In genomic region chr13:97249051-97249461, GRCm38 (mm10) we compare ENCODE assay signal across 8 mouse cellular contexts. TPM values are rescaled to one million over a fixed set of nuclear protein-coding genes. Genes with fewer than 3 reads are reported as not detected.
A peak's percentile ranks its signal among the peaks of the same experiment; 100 is the strongest.
DNase-seq lines count a peak whose midpoint lies in the region; ATAC-seq and TF ChIP-seq lines count a peak whose summit lies in the region.
"Had no signal": no experiment of that assay in that cellular context is flagged by ENCODE, and none has a peak within 500 bp of the region (broad histone marks: within the 10 kb centered on the region; RNA-seq: fewer than 3 reads in every experiment).

No protein-coding gene starts in this region.

- H3K27me3 ChIP-seq in C2C12 (ENCODE audit: control insufficient read depth, insufficient read depth, insufficient read length), result no peaks in the 10 kb centered on the region
- H3K27me3 ChIP-seq in forebrain, embryonic 15.5 days, result no peaks in the 10 kb centered on the region

- peaks cover 65% of the 10 kb centered on the region for H3K79me3 ChIP-seq in C2C12 (ENCODE audit: low read depth)

- H3K9me3 ChIP-seq in forebrain, embryonic 15.5 days, result no peaks in the 10 kb centered on the region
- H3K9me3 ChIP-seq: megakaryocyte, embryonic 14.5 days had no signal

- peak overlapping the region; percentile 1; the same call in 1 of the 2 replicates for H3K9ac ChIP-seq in forebrain, embryonic 15.5 days (replicated peaks)

- DNase-seq in 3T3-L1 (ENCODE audit: low read depth, low spot score), result peak; percentile 61
- DNase-seq in adrenal gland, postnatal 25 days, result no peak
- no peak for DNase-seq in thymus, postnatal 4 days
- no peak for DNase-seq in cerebellum, adult 9-11 months

- peak overlapping the region; percentile 83 for H3K4me2 ChIP-seq in forebrain, embryonic 15.5 days (replicated peaks)

- peak overlapping the region; percentile 13 for H3ac ChIP-seq in C2C12 (ENCODE audit: control insufficient read depth, insufficient read length, low read depth)

- peaks cover 85% of the 10 kb centered on the region for H3K36me3 ChIP-seq in C2C12 (ENCODE audit: control insufficient read depth, insufficient read depth)
- peaks cover 40% of the 10 kb centered on the region for H3K36me3 ChIP-seq in forebrain, embryonic 15.5 days

- TF ChIP-seq CTCF in C2C12 (IDR thresholded peaks at IDR 0.05; ENCODE audit: control insufficient read depth, insufficient read depth, insufficient read length), result no peak

- no peak for ATAC-seq in forebrain, embryonic 15.5 days (replicated peaks)
- 0 out of 2 replicates have a peak, but pooled peaks have one; percentile 24 for ATAC-seq in megakaryocyte, adult 5-6 weeks (ENCODE audit: poor library complexity, severe bottlenecking)

- H3K4me3 ChIP-seq in C2C12 (ENCODE audit: insufficient read depth, poor library complexity, severe bottlenecking), result no peak overlapping the region
- peak overlapping the region; percentile 16 for H3K4me3 ChIP-seq in forebrain, embryonic 15.5 days
- H3K4me3 ChIP-seq: megakaryocyte, embryonic 14.5 days had no signal

- H3K27ac ChIP-seq in forebrain, embryonic 15.5 days (replicated peaks), result peak overlapping the region; percentile 92

- WGBS in forebrain, embryonic 15.5 days, result 6% methylated on average over 5 of the region's 5 CpGs

- H3K79me2 ChIP-seq in C2C12 (ENCODE audit: control insufficient read depth, insufficient read depth), result peaks cover 77% of the 10 kb centered on the region

- H3K4me1 ChIP-seq in forebrain, embryonic 15.5 days, result peaks cover 98% of the 10 kb centered on the region

TF ChIP-seq in C2C12, 6 proteins besides CTCF, POLR2A, EP300 and RAD21:
- TF ChIP-seq CEBPB (IDR thresholded peaks at IDR 0.05; ENCODE audit: low read depth) (no peak), MAX (IDR thresholded peaks at IDR 0.05) (no peak), MYOG (IDR thresholded peaks at IDR 0.05; ENCODE audit: control insufficient read depth, extremely low read depth, insufficient read length) (no peak), USF1 (IDR thresholded peaks at IDR 0.05; ENCODE audit: low read depth) (no peak), FOSL1 (IDR thresholded peaks at IDR 0.05; ENCODE audit: insufficient read depth, low read length, poor library complexity, severe bottlenecking) (no peak), MYOD1 (IDR thresholded peaks at IDR 0.05; ENCODE audit: control insufficient read depth, insufficient read length, low read depth) (no peak)

RNA-seq across cellular contexts. Expression of gene Enc1, which starts 8.2 kb away (rescaled TPM):
- 40.9 TPM for polyA plus RNA-seq in C2C12 (2012; fragmentation: generic; extraction: Trizol)
- 82.4 and 103 TPM in 2 replicates for polyA plus RNA-seq in forebrain, embryonic 15.5 days (2015; fragmentation: Nextera tagmentation; extraction: Ambion mirVana)
- 2.0 and 3.0 TPM in 2 replicates for total RNA-seq in megakaryocyte, adult 5-6 weeks (2015)
- total RNA-seq in megakaryocyte, adult 5-6 weeks (2017), result 2.3 and 3.5 TPM in 2 replicates
- total RNA-seq in adrenal gland, postnatal 25 days (2021), result 5.9 and 6.1 TPM in 2 replicates

RNA-seq across cellular contexts. Expression of gene Hexb, which starts 50.9 kb away (rescaled TPM):
- polyA plus RNA-seq in C2C12 (2012; fragmentation: generic; extraction: Trizol), result 21.4 TPM
- polyA plus RNA-seq in forebrain, embryonic 15.5 days (2015; fragmentation: Nextera tagmentation; extraction: Ambion mirVana), result 27.5 and 34.8 TPM in 2 replicates
- 160 and 202 TPM in 2 replicates for total RNA-seq in megakaryocyte, adult 5-6 weeks (2015)
- total RNA-seq in megakaryocyte, adult 5-6 weeks (2017), result 125 and 139 TPM in 2 replicates
- 20.3 and 26.6 TPM in 2 replicates for total RNA-seq in adrenal gland, postnatal 25 days (2021)
